8 mouse cellular contexts compared by ENCODE assay signal in the genomic region with DNA sequence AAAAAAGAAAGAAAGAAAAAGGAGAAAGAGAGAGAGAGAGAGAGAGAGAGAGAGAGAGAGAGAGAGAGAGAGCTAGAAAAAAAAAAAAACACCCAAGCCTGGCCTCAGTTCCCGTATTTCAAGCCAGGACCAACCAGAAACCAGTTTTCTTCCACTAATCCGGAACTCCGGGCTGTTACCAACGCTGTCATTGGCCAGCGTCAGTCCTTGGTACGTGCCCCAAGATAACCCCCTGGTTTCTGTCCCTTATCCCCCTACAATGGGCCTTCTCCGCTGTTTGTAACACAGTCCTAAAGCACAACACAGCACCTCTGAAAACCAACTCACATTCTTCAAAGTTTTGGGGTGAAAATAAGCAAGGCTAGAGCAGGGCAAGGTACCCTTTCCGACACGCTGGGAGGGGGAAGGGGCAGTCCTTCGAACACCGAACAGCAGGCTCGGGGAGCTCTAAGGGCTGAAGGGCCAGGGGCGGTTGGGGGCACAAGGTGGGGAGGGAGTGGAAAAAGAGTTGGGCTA. TPM values are rescaled to one million over a fixed set of nuclear protein-coding genes. Genes with fewer than 3 reads are reported as not detected.
A peak's percentile ranks its signal among the peaks of the same experiment; 100 is the strongest.
DNase-seq lines count a peak whose midpoint lies in the region; ATAC-seq lines count a peak whose summit lies in the region.

No protein-coding gene starts in this region.

- no peaks in the 10 kb centered on the region for H3K36me3 ChIP-seq in hindbrain, embryonic 11.5 days (ENCODE audit: control insufficient read depth, insufficient read depth, low read length)

- peak; percentile 95 for DNase-seq in MEL-GATA-1-ER (ENCODE audit: extremely low read depth, low read depth)
- DNase-seq in cerebellum, adult 8-10 months, result peak; percentile 84
- DNase-seq in hindbrain, embryonic 11.5 days (ENCODE audit: low spot score), result peak; percentile 79
- peak; percentile 83 for DNase-seq in layer of hippocampus, postnatal 10 days (ENCODE audit: low spot score in 2 of 2)
- DNase-seq in lung, postnatal 10 days, result peak; percentile 90
- peak; percentile 72 for DNase-seq in ovary, postnatal 36 days (ENCODE audit: low spot score)
- peak; percentile 81 for DNase-seq in thymus, postnatal 25 days

- WGBS in hindbrain, embryonic 11.5 days, result 13% methylated on average over 13 of the region's 13 CpGs

- peak; percentile 92 for ATAC-seq in frontal cortex, adult (ENCODE audit: low TSS enrichment)
- ATAC-seq in hindbrain, embryonic 11.5 days (ENCODE audit: low FRiP score), result peak; percentile 78

- H3K27me3 ChIP-seq in hindbrain, embryonic 11.5 days (ENCODE audit: control insufficient read depth, insufficient read depth, low read length), result no peaks in the 10 kb centered on the region

- 0 out of 2 replicates have a peak overlapping the region, but pooled peaks have one; percentile 56 for H3K27ac ChIP-seq in hindbrain, embryonic 11.5 days (ENCODE audit: low read depth, low read length)

- no peaks in the 10 kb centered on the region for H3K4me1 ChIP-seq in hindbrain, embryonic 11.5 days (replicated peaks; ENCODE audit: control insufficient read depth, insufficient read depth, low read length)

- H3K4me2 ChIP-seq in hindbrain, embryonic 11.5 days (replicated peaks; ENCODE audit: low read depth, low read length), result peak overlapping the region; percentile 45

- H3K9me3 ChIP-seq in hindbrain, embryonic 11.5 days (ENCODE audit: control insufficient read depth, low read length), result no peaks in the 10 kb centered on the region

- H3K9ac ChIP-seq in hindbrain, embryonic 11.5 days (ENCODE audit: low read depth, low read length), result peak overlapping the region; percentile 61

- H3K4me3 ChIP-seq in hindbrain, embryonic 11.5 days (ENCODE audit: low read depth, low read length), result peak overlapping the region; percentile 54

RNA-seq across cellular contexts. Expression of a gene that starts 1.4 kb away (rescaled TPM):
- polyA plus RNA-seq in hindbrain, embryonic 11.5 days (2014; fragmentation: Nextera tagmentation; extraction: Ambion mirVana), result 5.0 and 7.1 TPM in 2 replicates
- 10 to 100 TPM; 21.7 TPM for total RNA-seq in layer of hippocampus, postnatal 10 days (2021)

Comparison
In these comparisons a context has a peak if more than half of its experiments do, and no peak if none do; other contexts are left out.
1. Peak in every context shown above with its lines: DNase-seq, ATAC-seq, H3K4me3 ChIP-seq and H3K27ac ChIP-seq.